Mouse (Mus musculus): Measurements from ENCODE around the gene Irx1.

The Irx1 gene

GRCm38 (mm10) chr13:71963356-71964351 is at the start of gene Irx1:
Gene Irx1, minus strand, starts transcription at chr13:71963723.
- DNase-seq (ENCODE audit: low spot score in 2 of 2), result no peak

DNA sequence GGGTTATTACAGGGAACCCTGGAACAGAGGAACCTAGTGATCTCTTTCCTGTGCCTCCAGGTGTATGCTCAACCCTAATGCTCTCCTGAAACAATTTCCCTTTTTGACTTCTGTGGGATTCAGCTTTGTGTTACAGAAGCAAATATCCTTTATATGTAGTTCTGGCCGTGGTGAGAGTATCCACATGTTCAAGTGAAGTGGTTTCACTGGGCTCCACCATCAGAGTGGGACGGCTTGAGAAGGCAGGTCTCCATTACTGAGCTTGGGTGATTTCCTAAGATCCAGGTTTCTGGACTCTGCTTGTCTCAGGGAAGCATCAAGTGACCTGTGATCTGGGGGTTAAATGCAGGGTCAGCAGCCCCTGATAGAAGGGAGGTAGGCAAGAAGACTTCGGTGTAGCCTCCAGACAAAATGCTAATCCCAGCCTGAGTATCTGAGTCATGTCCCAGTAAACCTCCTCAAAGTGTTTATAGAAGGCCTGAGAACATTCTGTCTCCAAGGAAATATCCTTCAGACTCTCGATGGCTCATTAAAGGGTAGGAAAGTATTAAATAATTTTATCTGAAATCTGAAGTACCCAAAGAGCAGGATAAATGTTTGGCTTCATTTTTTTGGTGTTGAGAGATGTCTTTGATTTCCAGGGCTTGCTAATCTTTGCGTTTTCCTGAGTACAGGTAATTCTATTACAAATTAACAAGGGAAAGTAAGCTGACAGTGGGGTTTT is 16.6 kb upstream of the Irx1 start:
- no peak for DNase-seq (ENCODE audit: low spot score in 2 of 2)

- no peak for DNase-seq (ENCODE audit: low spot score in 2 of 2)
These were observed 12.2 kb upstream of the Irx1 start for GRCm38 (mm10) chr13:71975753-71976152.

- DNase-seq (ENCODE audit: low spot score in 2 of 2), result no peak
These were observed 4.8 kb upstream of the Irx1 start for GRCm38 (mm10) chr13:71968286-71968685.

DNA sequence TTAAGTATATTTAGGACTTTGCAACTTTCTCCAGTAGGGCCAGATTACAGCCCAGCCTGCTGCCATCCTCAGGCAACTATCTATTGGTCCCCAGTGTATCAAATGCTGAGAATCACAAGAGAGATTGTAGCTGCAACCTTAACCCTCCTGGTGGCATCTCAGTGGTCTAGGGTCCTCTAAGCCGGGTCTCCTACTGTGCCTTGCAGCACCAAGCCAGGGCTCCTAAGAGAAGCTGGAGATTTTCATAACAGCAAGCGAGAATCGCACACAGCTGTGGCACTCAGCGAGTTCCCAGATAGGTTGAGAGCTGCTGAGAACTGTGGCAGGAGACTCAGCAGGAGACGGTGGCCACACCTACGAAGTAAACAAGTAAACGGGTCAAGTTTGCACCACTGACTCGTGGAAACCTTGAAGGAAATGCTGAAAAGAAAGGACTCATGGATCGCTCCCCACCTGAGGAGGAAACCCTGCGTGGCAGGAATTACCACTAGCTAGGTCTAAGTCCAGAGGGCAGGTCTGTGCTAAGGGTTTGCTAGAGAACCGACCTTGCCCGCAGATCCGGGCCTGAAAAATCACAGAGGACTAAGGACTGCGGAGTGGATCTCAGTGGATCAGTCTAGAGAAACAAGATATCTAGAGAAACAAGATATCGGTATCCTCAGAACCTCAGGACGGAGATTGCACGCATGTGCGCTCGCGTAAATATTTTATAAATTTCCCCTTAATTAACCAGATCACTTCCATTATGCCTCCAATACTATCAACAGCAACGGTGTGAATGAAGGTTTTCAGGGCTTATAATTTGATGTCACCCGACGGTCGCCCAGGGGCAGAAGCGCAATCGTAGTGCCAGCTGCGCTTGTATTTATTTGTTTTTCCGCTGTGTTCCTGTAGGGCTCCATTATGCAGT is 4.1 kb upstream of the Irx1 start:
- DNase-seq (ENCODE audit: low spot score in 2 of 2), result no peak

GRCm38 (mm10) chr13:71966631-71967030 is 3.1 kb upstream of the Irx1 start:
- DNase-seq (ENCODE audit: low spot score in 2 of 2), result no peak

- DNase-seq (ENCODE audit: low spot score in 2 of 2), result no peak
These were observed 843 bp upstream of the Irx1 start for GRCm38 (mm10) chr13:71964366-71964765.

DNA sequence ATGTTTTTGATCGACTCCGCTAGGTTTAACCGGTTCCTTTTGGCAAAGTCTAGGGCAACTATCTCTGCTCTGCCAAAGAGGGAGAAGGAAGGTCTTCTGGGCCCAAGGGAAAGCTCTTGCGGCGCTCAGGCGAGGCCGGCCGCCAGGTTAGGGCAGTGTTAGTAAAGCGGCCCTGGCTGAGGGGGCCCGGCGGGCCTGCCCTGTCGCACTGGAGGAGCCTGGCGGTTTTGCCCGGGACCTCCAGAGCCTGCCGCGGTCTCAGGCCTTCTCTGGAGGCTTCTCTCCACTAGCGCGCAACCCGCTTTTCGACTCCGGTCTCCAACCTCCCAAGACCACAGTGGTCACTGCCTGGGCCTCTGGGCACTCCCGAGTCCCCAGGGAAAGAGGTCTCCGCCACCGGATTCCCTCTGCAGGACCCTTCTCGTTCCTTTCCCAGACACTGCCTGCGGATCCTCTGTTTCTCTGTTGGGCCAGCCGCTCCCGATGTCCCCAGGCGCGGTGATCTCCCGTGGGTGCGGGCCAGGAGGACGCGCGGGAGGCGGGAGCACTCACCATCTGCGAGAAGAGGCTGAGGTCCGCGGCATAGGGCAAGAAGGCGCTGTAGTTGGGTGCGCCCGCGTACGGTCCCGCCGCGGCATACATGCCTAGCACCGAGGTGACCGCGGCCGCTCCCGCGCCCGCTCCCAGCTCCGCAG is 715 bp downstream of the Irx1 start:
- no peak for DNase-seq (ENCODE audit: low spot score in 2 of 2)

- DNase-seq (ENCODE audit: low spot score in 2 of 2), result no peak
These were observed 1.4 kb downstream of the Irx1 start for GRCm38 (mm10) chr13:71961891-71962660.

GRCm38 (mm10) chr13:71960846-71961735 is 2.4 kb downstream of the Irx1 start:
- DNase-seq (ENCODE audit: low spot score in 2 of 2), result no peak

GRCm38 (mm10) chr13:71960277-71960672 is 3.2 kb downstream of the Irx1 start:
- no peak for DNase-seq (ENCODE audit: low spot score in 2 of 2)

GRCm38 (mm10) chr13:71959361-71960276 is 3.9 kb downstream of the Irx1 start:
- DNase-seq (ENCODE audit: low spot score in 2 of 2), result no peak

- no peak for DNase-seq (ENCODE audit: low spot score in 2 of 2)
These were observed 4.9 kb downstream of the Irx1 start for GRCm38 (mm10) chr13:71958651-71959050.

GRCm38 (mm10) chr13:71957811-71958351 is 5.6 kb downstream of the Irx1 start:
- no peak for DNase-seq (ENCODE audit: low spot score in 2 of 2)

- DNase-seq (ENCODE audit: low spot score in 2 of 2), result no peak
These were observed 6.4 kb downstream of the Irx1 start for GRCm38 (mm10) chr13:71957147-71957546.

DNA sequence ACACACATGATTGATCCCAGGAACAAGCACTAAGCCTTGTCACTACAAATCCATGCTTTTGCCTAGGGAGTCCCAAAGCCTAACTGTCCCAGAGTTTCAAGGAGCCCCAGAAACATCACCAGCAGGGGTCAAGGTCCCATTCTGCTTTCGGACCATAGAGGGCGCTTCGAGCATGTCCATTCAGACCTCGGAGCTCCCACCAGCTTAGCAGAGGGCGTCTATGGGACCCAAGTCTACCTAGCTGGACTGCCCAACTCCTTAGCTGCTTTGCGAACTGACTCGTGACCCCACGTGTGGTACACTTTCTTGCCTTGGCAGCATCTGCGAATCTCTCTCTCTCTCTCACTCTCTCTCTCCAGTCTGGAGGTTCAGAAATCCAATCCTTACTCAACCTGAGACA is 7.0 kb downstream of the Irx1 start:
- DNase-seq (ENCODE audit: low spot score in 2 of 2), result no peak

GRCm38 (mm10) chr13:71951966-71952365 is 11.6 kb downstream of the Irx1 start:
- no peak for DNase-seq (ENCODE audit: low spot score in 2 of 2)

DNA sequence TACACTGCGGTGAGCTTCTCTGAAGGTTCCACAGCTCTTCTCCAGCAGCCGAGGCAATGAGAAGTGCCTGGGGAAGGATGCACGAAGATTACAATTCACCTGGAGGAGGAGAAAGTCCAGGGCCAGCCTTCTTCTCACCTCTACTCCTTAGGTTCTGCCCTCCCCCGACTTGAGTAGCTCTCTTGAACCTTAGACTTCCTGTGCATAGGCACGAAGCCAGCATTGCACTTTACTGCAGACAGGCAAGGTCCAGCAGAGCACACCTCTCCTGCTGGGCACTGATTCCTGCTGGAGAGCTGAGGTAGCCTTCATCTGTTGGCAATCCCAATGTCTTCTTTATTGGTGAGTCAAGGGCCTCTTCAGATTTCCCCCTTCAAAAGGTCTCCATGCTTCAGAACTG is 13.7 kb downstream of the Irx1 start:
- no peak for DNase-seq (ENCODE audit: low spot score in 2 of 2)

Data from spleen, postnatal 36 days (tissue).